Mouse (Mus musculus) urinary bladder, postnatal 14 days (tissue): ENCODE results near the gene Npr1.

Source experiments
- DNase-seq: peaks from one replicate; pipeline ENCODE4 v3.0.0; 2021; ENCODE audit warnings: low spot score

Gene Npr1

DNA sequence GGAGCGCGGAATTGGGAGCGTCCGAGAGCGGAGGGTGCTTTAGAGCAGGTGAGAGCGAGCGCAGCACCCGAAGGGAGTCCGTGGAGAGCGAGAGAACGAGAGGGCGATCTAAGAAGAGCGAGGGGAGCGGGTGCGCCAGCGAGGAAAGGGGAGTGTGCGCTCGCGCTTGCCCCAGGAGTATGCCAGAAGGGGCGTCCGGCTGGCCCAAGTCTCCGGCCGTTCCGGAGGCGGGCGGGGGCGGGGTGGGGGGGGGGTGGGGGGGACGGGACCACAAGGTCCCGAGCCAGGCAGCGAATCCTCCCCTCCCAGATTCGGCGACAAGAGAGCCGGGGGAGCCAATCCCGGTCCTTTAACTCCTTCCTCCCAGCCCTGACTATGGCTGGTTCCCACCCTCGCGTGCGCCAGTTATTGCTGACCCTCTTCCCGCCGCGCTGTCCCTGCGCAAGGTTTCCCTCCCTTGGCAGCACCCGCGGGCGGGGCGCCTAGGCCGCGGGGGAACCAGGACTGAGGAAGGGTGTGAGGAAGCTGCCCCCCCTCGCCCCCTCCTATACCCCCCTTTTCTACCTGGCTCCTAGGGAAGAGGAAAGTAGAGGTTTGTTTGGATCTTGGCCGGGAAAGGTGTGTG, at the start of gene Npr1:
TSS of gene Npr1 (minus strand) at position 181 of the 625 bp plus-strand sequence.
- peak; percentile 41 for DNase-seq

DNA sequence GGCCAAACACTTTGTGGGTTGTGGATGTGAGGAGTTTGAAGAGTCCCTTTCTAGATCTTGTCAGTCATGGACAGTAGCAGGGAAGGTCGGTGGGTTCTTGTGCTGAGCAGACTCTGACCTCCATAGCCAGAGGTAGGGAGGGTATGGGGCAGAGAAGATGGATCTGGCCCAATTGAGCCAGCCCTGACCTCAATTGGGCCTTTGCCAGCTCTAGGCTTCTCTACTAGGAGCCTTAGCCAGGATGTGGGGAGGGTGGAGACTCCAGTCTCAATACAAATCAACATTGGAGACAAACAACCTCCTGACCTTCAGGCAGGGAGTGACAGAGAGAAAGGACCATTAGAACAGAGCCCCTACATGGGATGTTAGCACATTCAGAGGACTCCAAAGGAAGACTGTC, 49.6 kb upstream of the Npr1 start:
- peak; percentile 34 for DNase-seq

- DNase-seq: peak; percentile 71
Measured at GRCm38 (mm10) chr3:90514691-90515090, 49.0 kb upstream of the Npr1 start.

GRCm38 (mm10) chr3:90513796-90514590, 48.3 kb upstream of the Npr1 start, which contains the start of the genes S100a1 and S100a13:
TSS of gene S100a1 (minus strand) at chr3:90514392.
TSS of gene S100a13 (plus strand) at chr3:90514435.
- DNase-seq: peak; percentile 82

DNA sequence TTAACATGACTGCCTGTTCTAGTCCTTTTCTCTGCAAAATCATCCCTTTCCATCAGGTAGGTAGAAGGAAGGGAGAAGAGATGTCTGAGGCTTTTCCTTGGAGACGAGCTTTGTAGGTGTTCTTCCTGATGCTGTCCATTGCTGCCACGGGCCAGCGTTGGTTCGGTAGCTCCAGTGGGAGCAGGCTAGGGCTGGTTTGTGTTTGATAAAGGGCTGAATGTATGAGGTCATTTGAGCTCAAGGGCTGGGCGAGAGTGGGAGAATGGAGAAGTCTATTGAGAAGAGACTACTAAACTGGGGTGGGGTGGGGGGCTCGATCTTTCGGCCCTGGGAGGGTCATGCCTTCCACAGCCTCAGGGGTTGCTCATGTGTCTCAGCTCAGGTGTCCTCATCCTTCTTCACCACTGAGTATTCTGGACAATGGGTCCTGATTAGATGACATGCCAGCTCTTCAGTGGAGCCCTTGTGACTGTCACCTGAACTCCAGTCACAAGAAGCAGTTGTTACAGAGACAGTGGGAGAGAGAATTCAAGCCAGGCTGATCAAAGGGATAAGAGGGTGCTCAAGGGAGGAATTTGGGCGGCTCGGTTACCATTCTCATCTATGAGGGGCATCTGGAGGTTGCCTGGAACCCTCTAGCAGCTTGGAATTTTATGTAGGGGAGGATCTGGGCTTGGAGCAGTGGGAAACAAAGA, 47.4 kb upstream of the Npr1 start:
- DNase-seq: no peak

- no peak for DNase-seq
Measured at GRCm38 (mm10) chr3:90512276-90512675, 46.6 kb upstream of the Npr1 start.

DNA sequence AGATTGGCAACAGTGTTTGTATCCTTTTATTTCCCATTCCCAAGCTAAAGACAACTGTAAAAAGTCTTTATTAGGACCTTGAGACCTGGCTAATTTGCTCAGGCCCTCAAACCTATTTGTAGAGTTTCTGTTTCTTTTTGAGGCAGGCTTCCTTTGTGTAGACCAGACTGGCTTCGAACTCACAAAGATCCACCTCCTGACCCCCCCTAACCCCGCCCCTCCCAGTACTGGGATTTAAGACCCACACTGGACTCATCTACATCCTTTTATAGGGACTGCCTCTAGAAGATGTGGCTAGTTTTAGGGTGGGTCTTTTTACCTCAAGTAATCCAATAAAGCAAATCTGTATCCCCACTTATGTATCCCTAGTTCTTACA, 44.1 kb upstream of the Npr1 start:
- DNase-seq: no peak

- DNase-seq: peak; percentile 100
Measured at GRCm38 (mm10) chr3:90508950-90509746, 43.5 kb upstream of the Npr1 start, which contains the start of gene Chtop. TSS of gene Chtop (minus strand) at chr3:90509498.

GRCm38 (mm10) chr3:90508287-90508949, 42.8 kb upstream of the Npr1 start:
- DNase-seq: no peak

DNA sequence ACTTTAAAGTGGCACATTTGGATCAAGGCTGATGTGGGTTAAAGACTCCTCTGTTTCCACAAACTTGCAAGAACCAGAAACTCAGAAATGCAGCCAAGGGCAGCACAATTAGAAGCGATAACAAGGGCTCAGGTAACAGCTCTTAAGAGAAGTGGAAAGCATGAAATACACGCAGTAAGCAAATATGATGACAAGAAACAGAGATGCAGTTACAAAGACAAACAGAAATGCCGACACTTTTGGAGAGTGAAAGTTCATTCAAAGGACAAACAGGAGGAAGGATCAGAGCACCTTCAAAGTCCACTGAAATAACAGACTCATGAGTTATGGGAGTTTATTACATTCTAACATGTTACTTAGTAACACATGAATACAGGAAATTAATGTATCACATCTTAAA, 40.7 kb upstream of the Npr1 start:
- DNase-seq: no peak

GRCm38 (mm10) chr3:90505216-90505615, 39.5 kb upstream of the Npr1 start:
- no peak for DNase-seq

GRCm38 (mm10) chr3:90503444-90503843, 37.8 kb upstream of the Npr1 start:
- no peak for DNase-seq

- no peak for DNase-seq
Measured at GRCm38 (mm10) chr3:90497597-90497996, 31.9 kb upstream of the Npr1 start.

GRCm38 (mm10) chr3:90495850-90496525, 30.3 kb upstream of the Npr1 start:
- no peak for DNase-seq

DNA sequence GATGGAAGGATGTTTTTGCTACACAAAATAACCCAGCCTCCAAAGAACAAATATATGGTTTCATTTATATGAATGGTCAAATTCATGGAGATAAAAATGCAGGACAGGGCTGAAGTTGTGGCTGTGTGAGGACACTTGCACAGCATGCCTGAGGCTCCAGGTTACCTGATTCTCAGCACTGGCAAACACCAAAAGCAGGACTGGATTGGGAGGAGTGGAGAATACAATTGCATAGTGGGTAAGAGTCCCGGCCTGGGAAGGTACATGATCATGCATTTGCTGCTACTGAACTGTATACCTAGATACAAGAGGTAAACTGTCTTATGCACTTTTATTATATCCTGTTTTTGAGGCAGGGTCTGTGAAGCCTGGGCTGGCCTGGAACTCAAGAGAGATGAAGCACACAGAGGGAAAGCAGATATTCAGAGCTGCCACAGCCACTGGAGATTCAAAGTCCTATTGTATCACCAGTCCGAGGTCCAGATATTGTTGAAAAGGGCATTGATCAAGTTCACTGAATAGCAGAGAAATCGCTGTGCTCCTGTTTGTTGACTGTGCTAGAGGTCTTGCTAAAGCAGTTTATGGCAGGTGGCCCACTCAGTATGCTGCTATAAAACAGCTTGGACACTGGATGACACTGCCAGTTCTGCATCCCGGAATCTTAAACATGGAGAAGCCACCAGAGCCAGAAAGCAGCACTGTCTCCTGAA, 28.3 kb upstream of the Npr1 start:
- DNase-seq: no peak

- DNase-seq: peak; percentile 35
Measured at GRCm38 (mm10) chr3:90491350-90491749, 25.7 kb upstream of the Npr1 start.

DNA sequence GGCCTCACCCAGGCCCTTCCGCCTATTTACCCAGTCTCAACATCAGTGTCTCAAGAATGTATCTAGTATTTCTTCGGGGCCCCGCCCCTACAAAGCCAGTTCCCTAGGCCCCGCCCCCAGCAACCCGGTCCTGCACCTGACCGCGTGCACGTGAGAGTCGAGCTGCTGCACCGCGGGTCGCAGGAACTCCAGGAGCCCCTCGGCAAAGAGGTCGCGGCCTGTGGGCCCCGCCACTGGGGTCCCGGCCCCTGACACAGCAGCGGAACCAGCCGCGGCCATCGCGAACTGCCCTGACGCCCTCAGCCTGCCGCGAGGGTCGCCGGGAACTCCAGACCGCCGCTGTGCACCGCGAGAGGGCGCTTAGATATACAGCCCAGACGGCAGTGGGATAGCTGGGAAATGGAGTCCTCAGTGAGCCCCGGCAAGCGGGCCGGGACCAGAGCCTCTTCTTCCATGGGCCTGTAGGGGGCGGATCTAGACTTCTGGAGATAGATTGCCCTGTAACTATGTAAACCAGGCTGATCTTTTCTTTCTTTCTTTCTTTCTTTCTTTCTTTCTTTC, 25.1 kb upstream of the Npr1 start, which contains the start of gene Snapin:
TSS of gene Snapin (minus strand) at position 338 of the 561 bp plus-strand sequence.
- DNase-seq: peak; percentile 97

DNA sequence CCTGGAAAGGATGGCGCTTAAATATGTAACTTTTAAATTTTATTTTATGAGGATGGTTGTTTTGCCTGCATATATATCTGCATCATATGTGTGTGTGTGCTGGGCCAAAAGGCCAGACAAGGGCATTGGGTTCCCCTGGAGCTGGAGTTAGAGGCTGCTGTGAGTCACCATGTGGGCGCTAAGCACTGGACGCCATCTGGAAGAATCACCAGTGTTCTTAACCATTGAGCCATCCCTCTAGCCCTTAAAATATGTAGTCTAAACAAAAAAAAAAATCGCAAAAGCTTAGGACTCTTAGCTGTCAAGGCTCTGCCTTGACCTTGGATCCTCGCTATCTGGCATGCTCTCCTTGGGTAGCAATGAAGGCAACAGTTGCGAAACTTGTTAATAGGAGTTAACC, 22.9 kb upstream of the Npr1 start:
- no peak for DNase-seq

DNA sequence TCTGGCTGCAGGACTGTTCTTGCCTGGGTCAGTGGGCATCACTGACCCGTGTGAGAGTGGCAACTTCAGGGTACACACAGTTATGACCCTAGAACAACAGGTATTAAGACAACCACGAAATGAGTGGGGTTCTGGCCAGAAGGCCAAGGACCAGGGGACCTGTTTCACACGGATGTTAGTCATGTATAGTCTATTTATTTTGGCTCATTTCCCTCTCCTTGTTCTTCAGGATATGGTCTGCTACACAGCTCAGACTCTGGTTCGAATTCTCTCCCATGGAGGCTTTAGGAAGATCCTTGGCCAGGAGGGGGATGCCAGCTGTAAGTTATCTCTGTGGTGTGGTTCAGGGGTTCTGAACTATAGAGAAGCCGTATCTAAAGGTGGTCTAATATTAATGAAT, 21.3 kb upstream of the Npr1 start:
- DNase-seq: no peak
